Mouse (Mus musculus) embryonic facial prominence, embryonic 13.5 days (tissue): ENCODE results near the gene Ogfod2. TPM values are rescaled to one million over a fixed set of nuclear protein-coding genes. Genes with fewer than 3 reads are reported as not detected.

Source experiments
- ATAC-seq: fragments of 200-750 bp; cut with Nextera tagmentation; 2 replicates; pipeline ENCODE4 v1.8.0; 2017; ENCODE audit warnings: low read depth; ENCODE audit not compliant: insufficient number of reproducible peaks, insufficient read depth, low FRiP score, low TSS enrichment
- H3K27ac ChIP-seq: fragments of 300-500 bp; sonication (generic); 2 replicates; pipeline ENCODE4 v1.5.1; 2015; ENCODE audit warnings: moderate library complexity, mild to moderate bottlenecking, inconsistent platforms
- H3K27me3 ChIP-seq: fragments of 300-500 bp; sonication (generic); 2 replicates; pipeline ENCODE4 v1.6.1; 2015; ENCODE audit warnings: mild to moderate bottlenecking, inconsistent platforms
- H3K36me3 ChIP-seq: fragments of 300-500 bp; sonication (generic); 2 replicates; pipeline ENCODE4 v1.6.1; 2015; ENCODE audit warnings: mild to moderate bottlenecking, inconsistent platforms
- H3K4me1 ChIP-seq: fragments of 300-500 bp; sonication (generic); 2 replicates; pipeline ENCODE4 v1.6.1; 2015; ENCODE audit warnings: inconsistent platforms
- H3K4me2 ChIP-seq: fragments of 300-500 bp; sonication (generic); 2 replicates; pipeline ENCODE4 v1.6.1; 2015; ENCODE audit warnings: moderate library complexity, mild to moderate bottlenecking, inconsistent platforms
- H3K4me3 ChIP-seq: fragments of 300-500 bp; sonication (generic); 2 replicates; pipeline ENCODE4 v1.5.1; 2015; ENCODE audit warnings: mild to moderate bottlenecking, inconsistent platforms
- H3K9ac ChIP-seq: fragments of 300-500 bp; sonication (generic); 2 replicates; pipeline ENCODE4 v1.6.1; 2015; ENCODE audit warnings: mild to moderate bottlenecking, inconsistent platforms
- H3K9me3 ChIP-seq: fragments of 300-500 bp; sonication (generic); 2 replicates; pipeline ENCODE4 v1.6.1; 2016; ENCODE audit warnings: inconsistent platforms
- WGBS: fragments of 180-500 bp; shearing (Covaris S2); methylation state at CpG from one replicate; pipeline ENCODE4 v1.1.7; 2015; ENCODE audit warnings: mixed read lengths; 5-methylcytosine and 5-hydroxymethylcytosine counted together
- polyA plus RNA-seq: library from polyadenylated mRNA; unstranded; fragments of >200 nt; fragmentation: Nextera tagmentation; extraction: Ambion mirVana; gene quantifications from 2 replicates; pipeline ENCODE4 v1.2.1, GENCODE M21; 2015

Gene Ogfod2
- polyA plus RNA-seq, 1 experiment from 2014 or later = 20.7 TPM

DNA sequence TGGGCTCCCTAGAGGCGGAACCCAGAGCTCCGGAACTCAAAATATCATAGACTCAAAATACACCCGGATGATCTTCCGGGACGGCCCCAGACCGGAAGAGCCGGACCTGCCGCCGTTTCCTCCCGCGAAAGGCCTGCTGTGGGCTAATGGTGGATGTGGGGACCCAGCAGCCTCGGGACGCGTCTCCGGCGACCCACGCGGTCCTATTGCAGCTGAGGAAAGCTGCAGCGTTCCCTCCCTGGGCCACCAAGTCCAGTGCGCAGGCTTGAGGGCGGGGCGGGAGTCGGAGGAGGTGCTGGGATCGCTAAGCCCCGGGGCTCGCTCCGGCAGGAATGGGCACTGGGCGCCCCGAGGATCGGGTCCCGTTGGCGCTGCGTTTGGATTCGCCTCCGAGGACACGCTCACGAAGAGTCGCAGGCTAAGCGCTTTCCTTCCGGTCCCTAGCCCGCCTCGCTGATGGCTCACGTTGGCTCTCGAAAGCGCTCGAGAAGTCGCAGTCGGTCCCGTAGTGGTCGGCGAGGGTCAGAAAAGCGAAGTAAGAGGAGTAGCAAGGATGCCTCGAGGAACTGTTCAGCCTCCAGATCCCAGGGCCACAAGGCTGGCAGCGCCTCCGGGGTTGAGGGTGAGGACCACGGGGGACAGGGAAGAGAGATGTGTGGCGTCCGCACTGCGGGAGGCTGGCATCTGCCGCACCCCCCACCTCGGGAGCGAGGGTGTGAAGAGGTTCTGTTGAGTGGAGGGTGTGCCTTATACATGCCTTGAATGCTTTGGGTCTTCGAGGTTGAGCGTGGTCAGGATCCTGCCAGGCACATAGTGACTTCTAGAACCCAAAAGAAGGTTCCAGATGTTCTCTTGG lies 4.1 kb downstream of the Ogfod2 start, which contains the start of gene Arl6ip4:
Gene Arl6ip4 (plus strand): TSS at position 100 of the 856 bp plus-strand sequence.
- Histone ChIP-seq H3K36me3 (peaks cover 39% of the 10 kb centered on the region), H3K27me3 (no peaks in the 10 kb centered on the region), H3K4me3 (peak within 1 kb of the TSS; percentile 96), H3K9ac (peak within 1 kb of the TSS; percentile 94), H3K9me3 (no peaks in the 10 kb centered on the region), H3K4me2 (peak within 1 kb of the TSS; percentile 94), H3K4me1 (peaks cover 43% of the 10 kb centered on the region), H3K27ac (peak within 1 kb of the TSS; percentile 86)
- no peak for ATAC-seq
- 2% methylated on average over 64 of the region's 64 CpGs for WGBS

DNA sequence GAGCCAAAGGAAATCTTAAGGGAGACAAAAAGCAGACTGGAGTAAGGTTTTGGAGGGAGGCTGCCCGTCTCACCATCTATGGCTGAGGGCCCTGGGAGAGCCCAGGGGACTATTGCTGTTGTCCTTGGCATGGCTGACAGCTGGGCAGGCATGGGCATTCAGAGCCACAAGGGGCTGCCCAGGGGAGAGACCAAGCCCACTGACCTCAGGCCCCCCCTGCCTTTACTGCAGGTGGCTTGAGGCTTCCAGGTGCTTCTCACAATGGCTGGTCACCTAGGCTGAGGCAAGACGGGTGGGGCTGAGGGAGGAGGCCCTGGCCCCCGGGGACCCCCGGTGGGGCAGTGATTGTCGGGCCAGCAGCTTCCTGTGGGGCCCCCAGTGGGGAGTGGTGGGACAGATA lies 7.1 kb downstream of the Ogfod2 start:
- Histone ChIP-seq H3K27ac (no peak overlapping the region), H3K27me3 (no peaks in the 10 kb centered on the region), H3K9ac (no peak overlapping the region), H3K4me1 (peaks cover 34% of the 10 kb centered on the region), H3K9me3 (no peaks in the 10 kb centered on the region), H3K36me3 (peaks cover 66% of the 10 kb centered on the region), H3K4me2 (no peak overlapping the region), H3K4me3 (no peak overlapping the region)
- ATAC-seq = no peak
- 77% methylated on average over 5 of the region's 5 CpGs for WGBS

DNA sequence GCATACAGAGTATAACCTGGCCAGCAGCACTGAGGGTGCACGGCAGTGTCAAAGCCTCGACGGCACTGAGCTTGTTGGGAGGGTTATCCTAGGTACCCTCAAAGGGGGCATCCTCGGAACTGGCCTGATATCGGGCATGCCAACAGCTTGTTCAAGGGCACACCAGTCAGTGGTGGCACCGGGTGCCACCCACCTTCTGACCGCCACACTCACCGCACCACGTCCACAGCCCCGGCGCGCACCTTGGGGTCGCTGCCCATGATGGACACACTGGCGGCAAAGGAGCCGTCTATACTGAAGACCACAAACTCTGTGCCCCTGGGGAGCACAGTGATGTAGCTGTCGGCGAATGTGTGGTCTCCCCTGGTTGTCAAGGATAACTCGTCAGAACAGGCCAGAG lies 10.3 kb downstream of the Ogfod2 start:
- no peak for ATAC-seq
- WGBS = 91% methylated on average over 18 of the region's 18 CpGs

DNA sequence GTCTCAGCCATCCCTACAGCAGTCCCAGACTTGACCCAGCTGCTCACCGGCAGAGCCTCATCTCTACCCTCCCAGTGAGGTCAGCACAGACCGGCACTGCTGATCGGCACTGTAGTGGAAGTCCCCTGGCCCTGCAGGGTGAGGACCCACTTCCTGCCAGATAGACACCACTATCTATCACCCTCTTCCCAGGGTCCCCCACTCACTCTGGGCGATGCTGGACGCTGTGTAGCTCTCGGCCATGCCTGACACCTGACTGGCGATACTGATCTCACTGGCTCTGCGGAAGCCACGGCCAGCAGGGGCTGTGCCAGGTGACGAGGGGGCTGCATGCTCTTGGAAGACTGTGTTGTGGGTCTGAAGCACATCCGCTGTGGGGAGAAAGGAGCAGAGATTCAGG lies 13.0 kb downstream of the Ogfod2 start:
- 92% methylated on average over 11 of the region's 11 CpGs for WGBS
- Histone ChIP-seq H3K27ac (no peak overlapping the region), H3K9ac (no peak overlapping the region), H3K4me3 (no peak overlapping the region), H3K27me3 (no peaks in the 10 kb centered on the region), H3K4me1 (peaks cover under 1% of the 10 kb centered on the region; the same call in 1 of the 2 replicates), H3K9me3 (no peaks in the 10 kb centered on the region), H3K4me2 (no peak overlapping the region), H3K36me3 (peaks cover 93% of the 10 kb centered on the region)
- ATAC-seq = no peak

More for the DNA sequence above, 10.3 kb downstream of the Ogfod2 start:
- Histone ChIP-seq H3K27ac (no peak overlapping the region), H3K4me2 (no peak overlapping the region), H3K4me3 (no peak overlapping the region), H3K9ac (no peak overlapping the region), H3K27me3 (no peaks in the 10 kb centered on the region), H3K36me3 (peaks cover 92% of the 10 kb centered on the region), H3K4me1 (peaks cover 21% of the 10 kb centered on the region), H3K9me3 (no peaks in the 10 kb centered on the region)

DNA sequence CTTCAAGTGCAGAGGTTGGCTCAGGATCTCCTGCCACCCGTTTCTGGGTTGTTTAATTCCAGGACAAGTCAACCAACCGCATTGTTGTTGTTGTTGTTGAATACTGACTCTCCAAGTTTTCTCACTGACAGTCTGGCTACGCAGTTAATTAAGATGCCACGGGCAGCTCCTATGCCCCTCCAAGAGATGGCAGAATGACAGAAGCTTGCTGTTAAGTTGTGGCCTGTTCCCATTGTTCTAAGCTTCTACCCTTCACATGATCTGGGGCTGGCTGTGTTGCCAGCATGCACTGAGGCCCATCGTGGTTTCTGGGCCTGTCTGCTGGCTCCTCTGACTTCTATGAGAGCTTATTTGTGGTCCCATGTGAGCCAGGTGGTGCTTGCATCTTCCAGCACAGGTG lies 22.2 kb downstream of the Ogfod2 start:
- Histone ChIP-seq H3K27ac (no peak overlapping the region), H3K4me2 (no peak overlapping the region), H3K4me3 (no peak overlapping the region), H3K4me1 (no peaks in the 10 kb centered on the region), H3K27me3 (no peaks in the 10 kb centered on the region), H3K9me3 (no peaks in the 10 kb centered on the region), H3K36me3 (peaks cover 54% of the 10 kb centered on the region), H3K9ac (no peak overlapping the region)
- no peak for ATAC-seq
- 91% methylated on average over 5 of the region's 5 CpGs for whole genome bisulfite sequencing

DNA sequence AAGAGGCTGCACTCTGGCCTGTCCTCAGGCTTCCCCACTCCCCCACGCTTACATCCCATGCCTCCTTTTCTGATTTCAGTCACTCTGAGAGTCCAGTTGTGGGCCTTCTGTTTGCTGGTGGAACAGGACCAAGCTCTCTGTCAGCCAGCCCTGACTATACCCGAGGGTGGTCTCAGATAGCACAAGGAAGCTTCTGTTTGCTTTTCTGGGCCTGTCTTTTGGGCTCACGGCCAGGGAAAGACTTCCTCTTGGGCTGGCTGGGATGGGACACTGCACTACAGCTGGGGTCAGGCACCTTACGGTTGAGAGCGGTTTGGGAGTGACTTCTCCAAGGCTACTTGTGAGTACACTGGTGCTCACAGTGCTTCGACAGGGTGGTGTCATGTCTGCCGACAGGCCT lies 26.0 kb downstream of the Ogfod2 start:
- ATAC-seq = no peak

DNA sequence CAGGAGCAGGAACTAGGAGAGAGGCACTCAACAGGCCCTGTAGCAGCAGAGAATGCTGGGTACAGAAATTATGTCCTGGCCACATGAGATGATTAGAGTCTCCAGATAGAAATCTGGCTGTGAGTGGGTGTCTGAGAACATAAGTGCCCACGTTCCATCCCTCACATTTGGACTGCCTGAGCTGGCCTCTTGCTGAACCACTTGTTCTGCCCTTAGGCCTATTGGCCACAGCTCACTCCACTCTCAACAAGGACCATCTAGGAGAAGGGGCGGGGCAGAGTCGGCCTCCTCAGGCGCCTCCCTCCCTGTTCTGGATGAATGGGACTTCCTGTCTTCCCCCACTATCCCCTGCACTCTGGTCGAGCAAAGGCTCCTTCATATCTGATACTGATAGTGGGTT lies 36.9 kb downstream of the Ogfod2 start:
- WGBS = 57% methylated on average over 5 of the region's 5 CpGs
- H3K9ac ChIP-seq = no peak overlapping the region
- no peak overlapping the region for H3K27ac ChIP-seq
- H3K27me3 ChIP-seq = no peaks in the 10 kb centered on the region
- H3K4me3 ChIP-seq = no peak overlapping the region
- H3K4me2 ChIP-seq = no peak overlapping the region
- no peaks in the 10 kb centered on the region for H3K4me1 ChIP-seq
- no peaks in the 10 kb centered on the region for H3K9me3 ChIP-seq
- no peak for ATAC-seq
- H3K36me3 ChIP-seq = peaks cover 6% of the 10 kb centered on the region

More for the DNA sequence above, 26.0 kb downstream of the Ogfod2 start:
- no peak overlapping the region for H3K27ac ChIP-seq
- 69% methylated on average over 7 of the region's 7 CpGs for WGBS
- H3K4me3 ChIP-seq = no peak overlapping the region
- H3K36me3 ChIP-seq = peaks cover 40% of the 10 kb centered on the region
- H3K4me2 ChIP-seq = no peak overlapping the region
- H3K9ac ChIP-seq = no peak overlapping the region
- H3K4me1 ChIP-seq = no peaks in the 10 kb centered on the region
- H3K27me3 ChIP-seq = no peaks in the 10 kb centered on the region
- H3K9me3 ChIP-seq = no peaks in the 10 kb centered on the region

DNA sequence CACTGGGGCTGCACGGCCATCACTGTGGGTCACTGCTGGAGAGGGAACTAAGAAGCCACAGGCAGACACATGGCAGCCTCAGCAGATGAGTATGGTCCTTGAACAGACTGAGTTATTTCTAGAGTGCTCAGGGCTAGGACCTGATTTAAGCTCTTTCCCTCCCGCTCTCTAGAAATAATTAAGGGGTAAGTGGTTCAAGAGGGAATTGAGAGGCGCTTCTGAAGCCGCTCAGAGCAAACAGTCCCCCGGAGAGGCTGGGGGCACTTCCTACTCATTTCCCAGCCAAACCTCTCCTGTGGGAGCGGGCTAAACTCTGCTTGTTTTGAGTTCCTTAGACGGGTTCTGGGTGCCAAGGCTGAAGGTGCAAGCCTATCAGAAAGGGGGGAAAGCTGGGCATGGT lies 38.8 kb downstream of the Ogfod2 start:
- Histone ChIP-seq H3K36me3 (peaks cover 6% of the 10 kb centered on the region), H3K4me3 (no peak overlapping the region), H3K4me1 (no peaks in the 10 kb centered on the region), H3K27ac (no peak overlapping the region), H3K4me2 (no peak overlapping the region), H3K9ac (no peak overlapping the region), H3K27me3 (no peaks in the 10 kb centered on the region), H3K9me3 (no peaks in the 10 kb centered on the region)
- no peak for ATAC-seq
- 74% methylated on average over 7 of the region's 7 CpGs for WGBS

DNA sequence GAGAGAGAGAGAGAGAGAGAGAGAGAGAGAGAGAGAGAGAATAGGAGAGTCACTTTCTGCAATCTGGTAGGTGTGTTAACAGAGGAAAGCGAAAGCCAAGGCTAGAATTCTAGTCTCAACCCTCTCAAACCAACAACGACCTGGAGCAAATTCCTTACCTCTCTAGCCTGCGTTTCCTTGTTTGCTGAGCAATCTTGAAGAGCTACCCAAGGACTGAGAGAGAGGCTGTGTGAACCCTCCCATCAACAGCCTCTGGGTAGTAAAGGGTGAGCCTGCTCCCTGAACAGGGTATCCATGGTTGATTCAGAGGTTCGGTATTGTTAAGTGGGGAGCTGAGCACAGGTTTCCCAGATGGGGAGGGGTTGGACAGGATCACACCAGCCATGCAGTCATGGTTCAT lies 40.6 kb downstream of the Ogfod2 start:
- no peaks in the 10 kb centered on the region for H3K4me1 ChIP-seq
- WGBS = 76% methylated on average over 4 of the region's 4 CpGs
- H3K36me3 ChIP-seq = peaks cover 6% of the 10 kb centered on the region
- H3K4me3 ChIP-seq = no peak overlapping the region
- no peak for ATAC-seq
- no peak overlapping the region for H3K27ac ChIP-seq
- H3K9me3 ChIP-seq = no peaks in the 10 kb centered on the region
- no peaks in the 10 kb centered on the region for H3K27me3 ChIP-seq
- H3K4me2 ChIP-seq = no peak overlapping the region
- no peak overlapping the region for H3K9ac ChIP-seq

DNA sequence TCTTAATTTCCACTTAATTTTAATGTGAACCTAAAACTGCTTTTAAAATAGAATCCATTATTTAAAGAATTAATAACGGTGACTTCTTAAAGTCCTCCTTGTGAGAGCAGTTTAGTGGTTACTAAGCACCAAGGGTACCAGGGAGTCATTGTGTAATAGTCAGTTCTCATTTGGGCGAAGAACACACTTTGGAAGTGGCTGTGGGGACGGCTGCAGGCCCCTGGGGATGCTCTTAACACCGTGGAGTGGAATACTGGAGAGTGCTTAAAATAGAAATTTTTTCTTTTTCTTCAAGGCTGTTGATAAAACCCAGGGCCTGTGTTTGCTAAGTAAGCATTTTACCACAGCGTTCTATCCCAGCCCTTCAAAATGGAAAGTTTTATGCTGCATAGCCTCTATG lies 43.8 kb downstream of the Ogfod2 start:
- Histone ChIP-seq H3K9ac (no peak overlapping the region), H3K27ac (no peak overlapping the region), H3K27me3 (no peaks in the 10 kb centered on the region), H3K4me1 (peaks cover 10% of the 10 kb centered on the region), H3K9me3 (no peaks in the 10 kb centered on the region), H3K4me2 (no peak overlapping the region), H3K4me3 (no peak overlapping the region), H3K36me3 (peaks cover 6% of the 10 kb centered on the region)
- 80% methylated on average over 5 of the region's 5 CpGs for WGBS
- ATAC-seq = no peak

DNA sequence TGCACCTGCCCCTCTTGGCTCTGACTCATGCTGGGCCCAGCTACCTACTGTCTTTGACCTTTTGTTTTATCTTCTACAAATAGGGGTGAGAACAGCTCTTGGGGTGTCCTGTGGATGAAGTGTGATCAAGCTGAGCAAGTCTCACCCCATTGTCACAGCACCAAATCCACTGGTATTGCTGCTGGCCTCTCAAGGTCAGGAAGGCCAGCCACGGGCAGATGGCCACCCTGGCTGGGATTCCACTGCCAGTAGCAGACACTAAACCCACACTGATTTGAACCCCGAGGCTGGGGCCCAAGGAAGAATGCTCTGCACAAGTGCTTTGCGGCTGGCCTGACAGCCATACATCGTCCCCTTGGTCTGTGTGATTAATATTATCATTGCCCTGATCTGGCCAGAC lies 46.2 kb downstream of the Ogfod2 start:
- Histone ChIP-seq H3K4me2 (no peak overlapping the region), H3K27ac (no peak overlapping the region), H3K27me3 (no peaks in the 10 kb centered on the region), H3K4me3 (no peak overlapping the region), H3K9me3 (no peaks in the 10 kb centered on the region), H3K36me3 (no peaks in the 10 kb centered on the region), H3K9ac (no peak overlapping the region), H3K4me1 (peaks cover 26% of the 10 kb centered on the region)
- no peak for ATAC-seq
- 72% methylated on average over 4 of the region's 4 CpGs for WGBS

DNA sequence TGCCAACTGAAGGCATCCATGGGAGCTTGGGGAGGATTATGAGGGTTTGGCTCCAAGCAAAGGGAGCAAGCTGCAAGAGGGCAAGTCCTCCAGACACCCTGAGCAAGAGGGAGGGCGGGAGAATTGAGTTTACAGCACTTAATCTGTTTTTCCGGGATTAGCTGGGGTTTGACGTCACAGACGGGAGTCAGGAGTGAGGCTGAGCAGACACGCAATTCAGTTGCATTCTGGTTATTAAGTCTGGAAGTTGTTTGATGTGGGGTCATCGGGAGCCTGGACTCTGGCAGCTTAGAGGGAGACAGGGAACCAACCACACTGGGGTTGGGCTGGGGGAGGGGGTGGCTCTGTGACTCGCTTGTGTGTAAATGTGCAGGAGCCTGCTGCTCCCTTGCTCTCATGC lies 47.4 kb downstream of the Ogfod2 start:
- Histone ChIP-seq H3K9ac (no peak overlapping the region), H3K36me3 (no peaks in the 10 kb centered on the region)

More for the DNA sequence above, 47.4 kb downstream of the Ogfod2 start:
- no peak for ATAC-seq
- no peak overlapping the region for H3K4me3 ChIP-seq
- H3K9me3 ChIP-seq = no peaks in the 10 kb centered on the region
- peaks cover 37% of the 10 kb centered on the region for H3K4me1 ChIP-seq
- H3K27me3 ChIP-seq = no peaks in the 10 kb centered on the region
- peak overlapping the region; percentile 13; the same call in 1 of the 2 replicates for H3K27ac ChIP-seq
- no peak overlapping the region for H3K4me2 ChIP-seq
- 25% methylated on average over 7 of the region's 7 CpGs for WGBS
